Mouse (Mus musculus): ENCODE results near the gene Kif14. TPM values are rescaled to one million over a fixed set of nuclear protein-coding genes. Genes with fewer than 3 reads are reported as not detected.
"Not testable (repeated sequence)": the region's sequence is repeated elsewhere in the genome, so short reads cannot be mapped to it uniquely, and the experiment has no call there.

The Kif14 gene
- polyA plus RNA-seq, 1 experiment, result 0.54 TPM

DNA sequence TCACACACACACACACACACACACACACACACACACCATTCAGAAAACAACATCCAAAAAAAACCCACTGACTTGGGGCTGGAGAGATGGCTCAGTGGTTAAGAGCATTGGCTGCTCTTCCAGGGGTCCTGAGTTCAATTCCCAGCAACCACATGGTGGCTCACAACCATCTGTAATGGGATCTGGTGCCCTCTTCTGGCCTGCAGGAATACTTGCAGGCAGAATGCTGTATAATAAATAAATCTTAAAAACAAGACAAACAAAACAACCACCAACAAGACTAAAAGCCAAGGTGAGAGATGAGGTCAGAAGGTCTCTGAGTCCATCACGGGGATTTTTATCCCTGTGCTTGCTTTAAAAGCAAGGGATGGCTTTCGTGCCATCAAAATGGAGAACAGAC is 90.5 kb downstream of the Kif14 start:
- not testable (repeated sequence) for DNase-seq (ENCODE audit: low spot score)

- no peak for DNase-seq (ENCODE audit: low spot score)
These were observed 91.3 kb downstream of the Kif14 start for GRCm38 (mm10) chr1:136557436-136557835.

- DNase-seq (ENCODE audit: low spot score), result no peak
These were observed 92.6 kb downstream of the Kif14 start for GRCm38 (mm10) chr1:136558762-136559161.

DNA sequence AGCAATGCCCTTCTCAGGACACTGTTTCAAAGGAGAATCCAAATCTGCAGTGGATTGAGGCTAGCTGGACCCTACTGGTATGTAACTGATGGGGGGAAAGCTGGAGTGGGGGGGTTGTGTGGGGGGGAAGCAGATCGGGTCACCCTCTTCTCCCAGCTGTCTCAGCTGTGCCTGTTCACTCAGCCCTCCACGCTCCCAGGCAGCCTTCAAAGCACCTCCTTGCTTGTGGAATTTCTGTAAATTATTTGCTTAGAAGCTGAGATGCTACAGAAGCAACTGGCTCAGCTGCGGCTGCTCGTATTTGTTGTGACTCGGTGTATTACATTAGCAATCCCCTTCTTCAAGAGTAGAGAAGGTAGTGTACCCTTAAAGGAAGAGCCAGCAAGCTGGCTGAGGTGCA is 93.1 kb downstream of the Kif14 start:
- no peak for DNase-seq (ENCODE audit: low spot score)

DNA sequence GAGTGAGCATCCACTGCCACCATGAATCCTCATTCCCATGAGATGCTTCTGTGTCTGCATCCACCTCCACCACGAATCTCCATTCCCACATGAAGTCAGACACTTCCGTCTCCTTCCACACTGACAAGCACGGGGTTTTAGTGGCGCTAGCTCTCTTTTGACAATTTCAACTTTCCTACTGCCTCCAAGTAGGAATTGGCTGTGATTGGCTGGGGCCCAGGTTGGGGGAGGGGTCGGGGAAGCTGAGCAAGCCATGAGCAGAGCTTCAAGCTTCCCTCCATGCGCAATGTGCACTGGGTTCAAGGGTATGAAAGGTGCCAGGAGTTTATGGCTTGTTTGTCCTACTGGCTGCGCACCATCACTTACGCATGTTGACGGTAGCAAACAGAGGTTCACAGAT is 93.6 kb downstream of the Kif14 start:
- DNase-seq (ENCODE audit: low spot score), result no peak

DNA sequence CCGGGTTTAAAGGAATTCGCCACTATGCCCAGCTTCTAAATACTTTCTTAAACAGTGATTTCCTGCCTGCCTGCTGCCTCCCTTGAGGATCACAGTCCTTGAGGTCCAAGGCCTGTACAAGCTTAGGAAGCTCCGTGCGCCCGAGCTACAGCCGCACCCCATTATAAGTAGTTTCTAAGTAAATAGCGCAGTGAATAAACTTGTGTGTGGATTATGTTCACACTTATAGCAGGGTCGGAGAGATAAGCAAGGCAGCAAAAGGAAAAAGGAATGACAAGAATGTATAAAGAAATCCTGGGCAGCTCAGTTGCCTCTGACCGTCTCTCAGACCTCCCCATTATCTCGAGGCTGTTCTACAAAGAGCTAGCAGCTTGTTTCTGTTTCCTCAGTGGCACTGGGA is 95.7 kb downstream of the Kif14 start:
- DNase-seq (ENCODE audit: low spot score), result no peak

- DNase-seq (ENCODE audit: low spot score), result no peak
These were observed 97.0 kb downstream of the Kif14 start for GRCm38 (mm10) chr1:136563149-136563548.

GRCm38 (mm10) chr1:136564963-136565362 is 98.8 kb downstream of the Kif14 start:
- no peak for DNase-seq (ENCODE audit: low spot score)

GRCm38 (mm10) chr1:136566386-136566785 is 100.2 kb downstream of the Kif14 start:
- no peak for DNase-seq (ENCODE audit: low spot score)

DNA sequence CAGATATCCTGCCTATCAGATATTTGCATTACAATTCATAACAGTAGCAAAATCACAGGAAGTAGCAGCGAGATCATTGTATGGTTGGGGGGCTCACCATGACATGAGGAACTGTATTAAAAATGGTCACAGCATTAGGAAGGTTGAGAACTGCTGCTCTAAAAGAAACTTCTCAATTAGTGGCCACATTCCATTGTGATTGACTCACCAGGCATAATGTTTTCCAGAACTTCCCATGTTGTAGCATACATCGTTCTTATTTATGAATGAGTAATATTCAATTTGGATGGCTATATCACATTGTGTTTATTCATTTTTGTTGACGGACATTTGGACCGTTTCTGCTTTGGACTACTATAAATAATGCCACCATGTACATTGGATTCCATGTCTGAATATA is 101.5 kb downstream of the Kif14 start:
- DNase-seq (ENCODE audit: low spot score), result no peak

GRCm38 (mm10) chr1:136568738-136569194 is 102.6 kb downstream of the Kif14 start:
- no peak for DNase-seq (ENCODE audit: low spot score)

GRCm38 (mm10) chr1:136569206-136569605 is 103.1 kb downstream of the Kif14 start:
- no peak for DNase-seq (ENCODE audit: low spot score)

DNA sequence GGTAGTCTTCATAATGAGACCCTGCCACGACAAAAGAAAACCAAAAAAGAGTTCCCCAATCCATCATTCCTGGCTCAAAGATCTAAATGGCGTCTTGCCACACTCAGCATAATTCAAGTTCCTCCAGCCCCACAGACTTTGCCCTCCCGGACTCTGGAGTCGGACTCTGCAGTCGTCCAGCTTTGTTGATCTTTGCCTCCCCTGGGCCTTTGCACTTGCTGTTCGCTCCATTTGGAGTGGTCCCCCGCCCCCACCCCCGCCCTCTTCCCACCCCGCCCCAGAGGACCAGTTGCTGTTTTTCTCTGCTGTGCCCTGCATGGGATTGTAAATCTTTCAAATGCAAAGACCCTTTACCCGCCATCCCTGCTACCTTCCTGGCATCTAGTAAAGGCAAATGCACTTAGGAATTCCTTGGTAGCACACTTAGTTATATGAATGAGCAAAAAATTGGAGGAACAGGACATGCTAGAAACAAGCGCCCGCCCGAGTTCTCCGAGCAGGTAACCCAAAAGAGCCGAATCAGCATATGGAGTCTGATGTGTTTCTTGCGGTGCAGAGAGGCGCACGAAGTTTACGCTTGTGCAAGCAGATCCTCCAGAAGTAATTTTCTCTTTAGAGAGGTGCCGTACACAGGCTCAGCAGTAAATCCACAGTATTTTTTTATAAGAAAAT is 103.6 kb downstream of the Kif14 start:
- DNase-seq (ENCODE audit: low spot score), result no peak

GRCm38 (mm10) chr1:136570298-136570653 is 104.1 kb downstream of the Kif14 start:
- DNase-seq (ENCODE audit: low spot score), result no peak

- no peak for DNase-seq (ENCODE audit: low spot score)
These were observed 104.8 kb downstream of the Kif14 start for GRCm38 (mm10) chr1:136570976-136571375.

DNA sequence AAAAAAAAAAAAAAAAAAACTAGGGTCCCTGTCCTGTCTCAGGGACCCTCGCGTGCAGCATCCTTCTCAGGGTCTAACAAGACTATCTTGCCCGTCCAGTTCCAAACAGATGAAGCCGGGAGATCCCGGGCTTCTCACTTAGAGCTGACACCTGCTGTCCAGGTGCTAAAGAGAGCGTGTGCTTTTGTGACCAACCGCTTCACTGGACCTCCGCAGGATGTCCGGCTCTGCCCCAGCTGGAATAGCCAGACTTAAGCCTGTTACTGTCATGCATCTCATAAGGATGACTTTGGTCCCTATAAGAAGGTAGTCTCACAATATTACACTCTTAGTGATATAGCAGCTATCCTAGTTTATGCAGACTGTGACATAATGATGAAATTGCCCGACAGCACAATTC is 105.4 kb downstream of the Kif14 start:
- no peak for DNase-seq (ENCODE audit: low spot score)

- DNase-seq (ENCODE audit: low spot score), result no peak
These were observed 111.9 kb downstream of the Kif14 start for GRCm38 (mm10) chr1:136577890-136578663.

DNA sequence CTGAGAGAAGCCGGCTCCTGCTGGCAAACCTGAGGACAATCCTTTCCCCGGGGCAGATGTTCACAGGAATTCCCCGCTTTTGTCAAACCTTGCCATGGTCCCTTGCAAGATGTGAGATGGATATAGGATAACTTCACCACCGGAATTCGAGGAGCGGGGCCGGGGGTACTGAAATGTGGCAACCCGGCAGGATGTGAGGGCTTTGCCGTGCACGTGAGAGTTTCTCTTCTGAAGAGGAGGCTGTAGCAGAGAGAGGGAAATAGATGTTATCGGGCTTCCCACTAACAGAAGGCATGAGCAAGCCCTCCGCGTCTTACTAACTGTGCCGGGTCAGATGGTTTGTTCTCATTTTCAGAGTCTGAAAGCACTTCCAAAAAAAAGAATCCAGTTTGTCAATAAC is 113.2 kb downstream of the Kif14 start:
- no peak for DNase-seq (ENCODE audit: low spot score)

- DNase-seq (ENCODE audit: low spot score), result no peak
These were observed 114.1 kb downstream of the Kif14 start for GRCm38 (mm10) chr1:136580266-136580665.
